Mouse (Mus musculus) hindbrain, postnatal 0 days (tissue): ENCODE data around the gene She. TPM values are rescaled to one million over a fixed set of nuclear protein-coding genes. Genes with fewer than 3 reads are reported as not detected.
"Not testable (repeated sequence)": the region's sequence is repeated elsewhere in the genome, so short reads cannot be mapped to it uniquely, and the experiment has no call there.

ENCODE experiments used
- ATAC-seq: fragments of 200-750 bp; cut with Nextera tagmentation; 2 replicates; pipeline ENCODE4 v1.8.0; 2017; ENCODE audit warnings: mild to moderate bottlenecking, moderate TSS enrichment, moderate library complexity
- DNase-seq: peaks from one replicate; pipeline ENCODE4 v3.0.0-alpha.2; 2015; ENCODE audit warnings: low spot score
- H3K27ac ChIP-seq: fragments of 300-500 bp; sonication (generic); 2 replicates; pipeline ENCODE4 v1.5.1; 2014; ENCODE audit warnings: mild to moderate bottlenecking
- H3K27me3 ChIP-seq: fragments of 300-500 bp; sonication (generic); 2 replicates; pipeline ENCODE4 v1.6.1; 2014; ENCODE audit warnings: low read length, mixed read lengths; ENCODE audit not compliant: insufficient read depth
- H3K36me3 ChIP-seq: fragments of 300-500 bp; sonication (generic); 2 replicates; pipeline ENCODE4 v1.6.1; 2014; ENCODE audit warnings: low read length, mixed read lengths; ENCODE audit not compliant: insufficient read depth
- H3K4me1 ChIP-seq: fragments of 300-500 bp; sonication (generic); 2 replicates; pipeline ENCODE4 v1.6.1; 2014; ENCODE audit warnings: antibody characterized with exemption, low read length, mixed read lengths; ENCODE audit not compliant: insufficient read depth
- H3K4me2 ChIP-seq: fragments of 300-500 bp; sonication (generic); 2 replicates; pipeline ENCODE4 v1.6.1; 2014; ENCODE audit warnings: low read depth, mild to moderate bottlenecking, low read length, moderate library complexity, mixed read lengths
- H3K4me3 ChIP-seq: fragments of 300-500 bp; sonication (generic); 2 replicates; pipeline ENCODE4 v1.5.1; 2014; ENCODE audit warnings: low read length
- H3K9ac ChIP-seq: fragments of 300-500 bp; sonication (generic); replicated peaks from 2 replicates; pipeline ENCODE4 v1.6.1; 2014; ENCODE audit warnings: mild to moderate bottlenecking, low read length, moderate library complexity, mixed read lengths
- H3K9me3 ChIP-seq: fragments of 300-500 bp; sonication (generic); 2 replicates; pipeline ENCODE4 v1.6.1; 2016; ENCODE audit warnings: low read length, mixed read lengths
- CTCF ChIP-seq: IDR thresholded peaks from 2 replicates; pipeline ENCODE4 v1.5.1; 2016; ENCODE audit warnings: antibody characterized with exemption, control low read depth, low read depth
- WGBS: fragments of 180-500 bp; shearing (Covaris S2); extraction: QIAGEN DNeasy Blood & Tissue Kit; methylation state at CpG from one replicate; pipeline ENCODE4 v1.1.7; 2014; 5-methylcytosine and 5-hydroxymethylcytosine counted together
- polyA plus RNA-seq: library from polyadenylated mRNA; unstranded; fragments of >200 nt; fragmentation: Nextera tagmentation; extraction: Ambion mirVana; gene quantifications from 2 replicates; pipeline ENCODE4 v1.2.1, GENCODE M21; 2015
- total RNA-seq: library from RNA; depleted of rRNA; stranded (reverse); fragments of >200 nt; gene quantifications from 2 replicates; pipeline ENCODE4 v1.2.3, GENCODE M21; 2014

The She gene
- total and polyA plus RNA-seq, 2 experiments from 2014 or later, result 1.1 to 1.9 TPM

- no peaks in the 10 kb centered on the region for H3K36me3 ChIP-seq
- H3K27me3 ChIP-seq, result no peaks in the 10 kb centered on the region
- H3K4me3 ChIP-seq, result no peak overlapping the region
- no peak overlapping the region for H3K27ac ChIP-seq
- peak; percentile 11 for DNase-seq
- peak; percentile 45 for TF ChIP-seq CTCF
- ATAC-seq, result no peak
- H3K9ac ChIP-seq, result no peak overlapping the region
- no peaks in the 10 kb centered on the region for H3K9me3 ChIP-seq
- WGBS, result 53% methylated on average over 5 of the region's 5 CpGs
- no peak overlapping the region for H3K4me2 ChIP-seq
- no peaks in the 10 kb centered on the region for H3K4me1 ChIP-seq
These were observed 35.4 kb upstream of the She start for GRCm38 (mm10) chr3:89795746-89796145.

GRCm38 (mm10) chr3:89796358-89796757, 34.8 kb upstream of the She start:
- no peak for TF ChIP-seq CTCF
- H3K9ac ChIP-seq, result no peak overlapping the region
- 50% methylated on average over 4 of the region's 4 CpGs for WGBS
- H3K27ac ChIP-seq, result no peak overlapping the region
- H3K4me1 ChIP-seq, result no peaks in the 10 kb centered on the region
- H3K4me2 ChIP-seq, result no peak overlapping the region
- H3K27me3 ChIP-seq, result no peaks in the 10 kb centered on the region
- no peak for ATAC-seq
- DNase-seq, result no peak
- H3K9me3 ChIP-seq, result no peaks in the 10 kb centered on the region
- H3K36me3 ChIP-seq, result no peaks in the 10 kb centered on the region
- H3K4me3 ChIP-seq, result no peak overlapping the region

- Histone ChIP-seq H3K4me2 (no peak overlapping the region), H3K9ac (no peak overlapping the region), H3K27ac (no peak overlapping the region), H3K36me3 (no peaks in the 10 kb centered on the region), H3K9me3 (no peaks in the 10 kb centered on the region), H3K27me3 (no peaks in the 10 kb centered on the region), H3K4me1 (no peaks in the 10 kb centered on the region), H3K4me3 (no peak overlapping the region)
- 93% methylated on average over 3 of the region's 3 CpGs for whole genome bisulfite sequencing
- no peak for TF ChIP-seq CTCF
- DNase-seq, result no peak
- no peak for ATAC-seq
These were observed 32.7 kb upstream of the She start for GRCm38 (mm10) chr3:89798518-89798917.

GRCm38 (mm10) chr3:89799476-89799875, 31.7 kb upstream of the She start:
- H3K4me1 ChIP-seq, result no peaks in the 10 kb centered on the region
- WGBS, result 9% methylated on average over 13 of the region's 13 CpGs
- TF ChIP-seq CTCF, result no peak
- H3K36me3 ChIP-seq, result no peaks in the 10 kb centered on the region
- no peak for DNase-seq
- no peak for ATAC-seq
- no peaks in the 10 kb centered on the region for H3K27me3 ChIP-seq
- no peak overlapping the region for H3K9ac ChIP-seq
- H3K4me2 ChIP-seq, result no peak overlapping the region
- no peaks in the 10 kb centered on the region for H3K9me3 ChIP-seq
- H3K27ac ChIP-seq, result no peak overlapping the region
- H3K4me3 ChIP-seq, result no peak overlapping the region

- not testable (repeated sequence) for DNase-seq, H3K27ac ChIP-seq, H3K9me3 ChIP-seq, H3K4me1 ChIP-seq, H3K36me3 ChIP-seq, H3K4me2 ChIP-seq, H3K4me3 ChIP-seq, ATAC-seq, H3K9ac ChIP-seq, H3K27me3 ChIP-seq
- 42% methylated on average over 3 of the region's 3 CpGs for WGBS
These were observed 31.1 kb upstream of the She start for GRCm38 (mm10) chr3:89800078-89800477.

- H3K9me3 ChIP-seq, result no peaks in the 10 kb centered on the region
- DNase-seq (no peak), ATAC-seq (no peak)
- WGBS, result 71% methylated on average over 5 of the region's 5 CpGs
- H3K27me3 ChIP-seq, result no peaks in the 10 kb centered on the region
- H3K4me3 ChIP-seq, result no peak overlapping the region
- H3K4me2 ChIP-seq, result no peak overlapping the region
- H3K9ac ChIP-seq, result no peak overlapping the region
- no peak for TF ChIP-seq CTCF
- no peaks in the 10 kb centered on the region for H3K4me1 ChIP-seq
- H3K27ac ChIP-seq, result no peak overlapping the region
- H3K36me3 ChIP-seq, result no peaks in the 10 kb centered on the region
These were observed 30.2 kb upstream of the She start for GRCm38 (mm10) chr3:89800774-89801506.

GRCm38 (mm10) chr3:89801507-89801847, 29.7 kb upstream of the She start:
- Histone ChIP-seq H3K9ac (no peak overlapping the region), H3K9me3 (no peaks in the 10 kb centered on the region), H3K27me3 (no peaks in the 10 kb centered on the region), H3K27ac (no peak overlapping the region), H3K36me3 (no peaks in the 10 kb centered on the region), H3K4me1 (no peaks in the 10 kb centered on the region), H3K4me2 (no peak overlapping the region), H3K4me3 (no peak overlapping the region)
- ATAC-seq (no peak), DNase-seq (no peak)
- no peak for TF ChIP-seq CTCF
- WGBS, result 42% methylated on average over 3 of the region's 3 CpGs
